Mouse (Mus musculus) kidney, embryonic 14.5 days (tissue): Measurements from ENCODE around the gene Gabarapl1. TPM values are rescaled to one million over a fixed set of nuclear protein-coding genes. Genes with fewer than 3 reads are reported as not detected.

ENCODE experiments used
- ATAC-seq: fragments of 200-750 bp; cut with Nextera tagmentation; 2 replicates; pipeline ENCODE4 v1.8.0; 2017; ENCODE audit warnings: moderate number of reproducible peaks, mild to moderate bottlenecking, moderate TSS enrichment, moderate library complexity; ENCODE audit not compliant: low FRiP score, low TSS enrichment
- H3K27ac ChIP-seq: fragments of 300-500 bp; sonication (generic); 2 replicates; pipeline ENCODE4 v1.5.1; 2014; ENCODE audit warnings: low read depth, mild to moderate bottlenecking, low read length, moderate library complexity, mixed read lengths
- H3K27me3 ChIP-seq: fragments of 300-500 bp; sonication (generic); 2 replicates; pipeline ENCODE4 v1.6.1; 2014; ENCODE audit warnings: mild to moderate bottlenecking, low read length; ENCODE audit not compliant: control insufficient read depth, insufficient read depth
- H3K36me3 ChIP-seq: fragments of 300-500 bp; sonication (generic); 2 replicates; pipeline ENCODE4 v1.6.1; 2014; ENCODE audit warnings: low read length, mixed read lengths; ENCODE audit not compliant: control insufficient read depth, insufficient read depth
- H3K4me1 ChIP-seq: fragments of 300-500 bp; sonication (generic); 2 replicates; pipeline ENCODE4 v1.6.1; 2014; ENCODE audit warnings: low read length, mixed read lengths; ENCODE audit not compliant: control insufficient read depth, insufficient read depth
- H3K4me2 ChIP-seq: fragments of 300-500 bp; sonication (generic); replicated peaks from 2 replicates; pipeline ENCODE4 v1.6.1; 2014; ENCODE audit warnings: low read depth, mild to moderate bottlenecking, low read length
- H3K4me3 ChIP-seq: fragments of 300-500 bp; sonication (generic); 2 replicates; pipeline ENCODE4 v1.5.1; 2014; ENCODE audit warnings: mild to moderate bottlenecking, low read length
- H3K9ac ChIP-seq: fragments of 300-500 bp; sonication (generic); 2 replicates; pipeline ENCODE4 v1.6.1; 2014; ENCODE audit warnings: low read depth, mild to moderate bottlenecking, low read length, moderate library complexity
- H3K9me3 ChIP-seq: fragments of 300-500 bp; sonication (generic); 2 replicates; pipeline ENCODE4 v1.6.1; 2016; ENCODE audit warnings: low read length; ENCODE audit not compliant: control insufficient read depth
- WGBS: fragments of 180-500 bp; shearing (Covaris S2); extraction: QIAGEN DNeasy Blood & Tissue Kit; methylation state at CpG from one replicate; pipeline ENCODE4 v1.1.7; 2014; 5-methylcytosine and 5-hydroxymethylcytosine counted together
- polyA plus RNA-seq: library from polyadenylated mRNA; unstranded; fragments of >200 nt; fragmentation: Nextera tagmentation; extraction: Ambion mirVana; gene quantifications from 2 replicates; pipeline ENCODE4 v1.2.1, GENCODE M21; 2014

The Gabarapl1 gene
- polyA plus RNA-seq, 1 experiment from 2014 or later = 16.7 TPM

DNA sequence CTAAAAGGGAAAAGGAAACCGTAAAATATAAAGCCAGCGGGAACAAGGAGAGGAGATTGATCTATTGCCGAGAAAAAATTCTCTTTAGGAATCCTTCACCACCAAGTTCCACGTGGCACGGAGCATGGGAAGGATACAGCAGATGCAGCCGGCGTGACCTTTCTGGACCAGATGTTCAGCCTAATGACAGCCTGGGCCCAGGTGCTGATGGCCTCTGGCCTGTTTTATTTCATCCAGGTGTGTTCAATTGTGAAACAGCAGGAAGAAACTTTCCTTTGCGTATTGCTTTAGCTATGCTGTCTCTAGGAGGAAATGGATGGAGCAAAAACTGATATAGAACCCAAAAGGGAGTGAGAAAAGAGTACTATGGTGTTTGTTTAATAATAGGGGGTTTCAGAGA, 20.1 kb upstream of the Gabarapl1 start:
- WGBS = 40% methylated on average over 8 of the region's 8 CpGs
- peak overlapping the region; percentile 33; the same call in 1 of the 2 replicates for H3K27ac ChIP-seq

DNA sequence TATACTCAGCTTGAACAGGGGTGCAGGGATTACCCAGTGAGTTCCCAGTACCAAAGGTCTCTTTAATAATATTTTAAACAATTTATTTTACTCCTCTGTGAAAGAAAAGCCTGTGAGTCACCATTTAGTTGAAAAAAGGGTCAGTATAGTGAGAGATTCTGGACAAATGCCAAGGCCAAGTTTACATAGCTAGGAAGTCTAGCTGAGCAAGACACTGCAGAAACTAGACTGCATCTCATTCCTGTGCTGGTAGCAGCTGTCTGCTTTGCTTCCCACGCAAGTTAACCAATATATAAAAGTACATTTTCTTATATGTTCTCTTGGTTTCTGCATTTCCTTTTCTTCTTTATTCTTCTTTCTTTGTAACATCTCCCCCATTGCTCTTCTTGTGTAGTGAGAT, 19.6 kb upstream of the Gabarapl1 start:
- no peak for ATAC-seq
- no peaks in the 10 kb centered on the region for H3K9me3 ChIP-seq
- H3K4me2 ChIP-seq = no peak overlapping the region
- no peak overlapping the region for H3K4me3 ChIP-seq
- 48% methylated on average over 1 of the region's 1 CpGs for WGBS
- H3K27ac ChIP-seq = no peak overlapping the region; the same call in 1 of the 2 replicates
- H3K36me3 ChIP-seq = no peaks in the 10 kb centered on the region
- no peak overlapping the region for H3K9ac ChIP-seq
- H3K4me1 ChIP-seq = peaks cover 12% of the 10 kb centered on the region; the same call in 1 of the 2 replicates
- no peaks in the 10 kb centered on the region for H3K27me3 ChIP-seq

More for the DNA sequence above, 20.1 kb upstream of the Gabarapl1 start:
- H3K4me1 ChIP-seq = peaks cover 12% of the 10 kb centered on the region; the same call in 1 of the 2 replicates
- no peaks in the 10 kb centered on the region for H3K36me3 ChIP-seq
- H3K9ac ChIP-seq = 0 out of 2 replicates have a peak overlapping the region, but pooled peaks have one; percentile 19
- no peaks in the 10 kb centered on the region for H3K9me3 ChIP-seq
- ATAC-seq = no peak
- H3K4me3 ChIP-seq = no peak overlapping the region
- H3K4me2 ChIP-seq = no peak overlapping the region; the same call in 1 of the 2 replicates
- H3K27me3 ChIP-seq = no peaks in the 10 kb centered on the region

DNA sequence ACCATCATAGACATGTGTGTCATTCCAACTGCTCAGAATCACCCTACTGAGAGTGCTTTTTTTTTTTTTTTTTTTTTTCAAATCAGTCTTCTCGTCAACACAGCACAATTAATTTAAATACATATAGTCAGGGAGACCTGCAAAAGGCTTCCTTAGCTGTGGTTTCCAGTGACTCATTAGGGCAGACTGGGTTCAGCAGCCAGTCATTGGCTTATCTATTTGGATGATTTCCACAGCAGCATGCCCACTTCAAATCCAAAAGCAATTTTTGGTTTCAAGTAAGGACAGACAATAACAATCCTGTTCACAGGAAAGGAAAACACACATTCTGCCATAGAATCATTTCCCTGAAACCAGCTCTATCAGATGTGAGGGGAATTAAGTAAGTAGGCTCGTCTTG, 18.6 kb upstream of the Gabarapl1 start:
- H3K9ac ChIP-seq = no peak overlapping the region
- H3K4me3 ChIP-seq = no peak overlapping the region
- peaks cover 12% of the 10 kb centered on the region; the same call in 1 of the 2 replicates for H3K4me1 ChIP-seq
- ATAC-seq = no peak
- H3K36me3 ChIP-seq = no peaks in the 10 kb centered on the region
- WGBS = 75% methylated on average over 2 of the region's 2 CpGs
- no peaks in the 10 kb centered on the region for H3K9me3 ChIP-seq
- no peaks in the 10 kb centered on the region for H3K27me3 ChIP-seq
- no peak overlapping the region for H3K4me2 ChIP-seq
- no peak overlapping the region for H3K27ac ChIP-seq

DNA sequence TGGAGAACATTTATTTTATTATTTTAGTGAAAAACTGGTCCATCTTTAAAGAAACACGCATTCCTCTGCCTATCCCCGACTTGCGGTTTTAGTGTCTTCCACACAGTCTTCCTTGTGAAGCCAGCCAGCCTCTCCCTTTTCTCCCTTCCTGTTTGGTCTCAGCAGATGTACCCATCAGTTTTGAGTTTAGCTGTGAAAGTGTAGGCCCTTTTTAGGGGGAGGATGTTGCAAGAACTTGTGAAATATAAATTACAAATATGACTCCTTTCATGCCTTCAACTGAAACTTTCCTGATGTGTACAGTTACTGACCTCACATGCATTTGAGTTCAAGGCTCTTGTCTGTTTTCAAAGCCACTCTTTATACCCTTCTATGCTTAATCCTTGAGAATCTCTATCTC, 17.9 kb upstream of the Gabarapl1 start:
- Histone ChIP-seq H3K9me3 (no peaks in the 10 kb centered on the region), H3K9ac (no peak overlapping the region), H3K27ac (no peak overlapping the region), H3K4me3 (no peak overlapping the region), H3K27me3 (no peaks in the 10 kb centered on the region), H3K4me2 (no peak overlapping the region), H3K36me3 (no peaks in the 10 kb centered on the region), H3K4me1 (peaks cover 12% of the 10 kb centered on the region; the same call in 1 of the 2 replicates)
- 79% methylated on average over 3 of the region's 3 CpGs for WGBS
- ATAC-seq = no peak

DNA sequence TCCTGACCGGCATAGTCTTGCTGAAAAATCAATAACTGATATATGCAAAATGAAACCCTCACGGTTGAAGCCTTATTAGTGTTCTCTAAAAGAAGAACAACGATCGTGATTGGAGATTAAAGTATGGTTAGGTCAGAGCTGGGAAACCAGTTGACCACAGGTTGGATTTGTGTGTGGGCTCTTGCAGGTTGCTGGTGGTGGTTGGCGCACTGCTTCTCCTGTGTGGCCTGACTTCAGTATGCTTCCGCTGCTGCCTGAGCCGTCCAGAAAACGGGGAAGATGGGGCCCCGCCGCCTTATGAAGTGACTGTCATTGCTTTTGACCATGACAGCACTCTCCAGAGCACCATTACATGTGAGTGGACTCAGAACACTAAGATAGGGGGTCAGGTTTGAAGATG, 16.6 kb upstream of the Gabarapl1 start:
- H3K36me3 ChIP-seq = no peaks in the 10 kb centered on the region
- 91% methylated on average over 10 of the region's 10 CpGs for WGBS
- no peaks in the 10 kb centered on the region for H3K9me3 ChIP-seq
- H3K4me2 ChIP-seq = no peak overlapping the region
- ATAC-seq = no peak
- no peak overlapping the region for H3K4me3 ChIP-seq
- no peak overlapping the region for H3K9ac ChIP-seq
- peaks cover 12% of the 10 kb centered on the region; the same call in 1 of the 2 replicates for H3K4me1 ChIP-seq
- no peaks in the 10 kb centered on the region for H3K27me3 ChIP-seq
- no peak overlapping the region for H3K27ac ChIP-seq

DNA sequence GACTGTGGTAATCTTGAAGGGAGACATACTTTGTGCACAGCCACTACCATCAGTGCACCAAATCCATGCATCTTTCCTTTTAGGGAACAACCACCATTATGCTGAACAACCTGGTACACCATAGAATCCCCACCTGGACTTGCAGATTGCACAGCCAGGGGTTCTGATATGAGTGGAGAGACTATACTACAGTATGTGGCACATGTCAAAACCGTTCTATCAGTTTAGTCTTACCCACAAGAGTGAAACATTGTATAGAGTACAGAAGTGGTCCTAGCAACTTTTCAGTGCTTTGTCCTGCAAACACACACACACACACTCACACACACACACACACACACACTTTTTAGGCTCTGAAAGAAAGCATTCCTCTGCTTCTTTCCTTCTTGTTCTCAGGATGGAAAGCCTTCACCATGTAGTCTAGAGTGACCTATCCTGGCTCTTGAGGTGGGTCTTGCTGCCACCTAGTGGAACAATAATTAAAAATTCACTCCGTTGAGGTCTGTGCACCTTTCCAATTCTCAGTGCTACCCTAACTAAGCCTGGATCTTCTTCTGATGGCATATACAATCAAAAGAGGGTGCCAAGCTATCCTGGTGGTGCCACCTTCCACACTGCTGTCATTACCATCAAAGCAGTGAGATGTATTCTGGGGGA, 15.1 kb upstream of the Gabarapl1 start:
- Histone ChIP-seq H3K27me3 (no peaks in the 10 kb centered on the region), H3K9me3 (no peaks in the 10 kb centered on the region), H3K4me3 (no peak overlapping the region), H3K4me1 (peaks cover 4% of the 10 kb centered on the region; the same call in 1 of the 2 replicates), H3K27ac (no peak overlapping the region), H3K36me3 (no peaks in the 10 kb centered on the region), H3K9ac (no peak overlapping the region), H3K4me2 (no peak overlapping the region)
- WGBS = 50% methylated on average over 2 of the region's 2 CpGs
- ATAC-seq = peak; percentile 89

DNA sequence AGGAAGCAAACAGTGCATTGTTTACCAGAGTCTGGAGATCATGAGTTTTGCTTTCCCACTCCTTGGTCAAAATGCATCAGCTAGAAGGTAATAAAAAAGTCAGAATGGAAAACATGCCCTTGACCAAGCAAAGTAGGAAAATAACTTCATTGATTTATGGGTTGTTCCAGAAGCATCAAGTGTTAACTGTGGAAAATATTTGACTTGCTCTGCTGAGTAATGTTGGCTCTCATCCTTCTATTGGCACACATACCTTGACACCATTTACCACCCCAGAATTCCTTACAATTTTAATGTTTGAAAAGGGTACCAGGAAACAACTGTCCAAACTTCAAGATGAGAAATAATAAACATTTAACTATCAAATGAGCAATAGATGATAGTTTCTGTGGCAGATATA, 6.9 kb upstream of the Gabarapl1 start:
- no peaks in the 10 kb centered on the region for H3K27me3 ChIP-seq
- no peak overlapping the region for H3K9ac ChIP-seq
- no peak overlapping the region for H3K4me3 ChIP-seq
- no peak overlapping the region for H3K4me2 ChIP-seq
- no peaks in the 10 kb centered on the region for H3K9me3 ChIP-seq
- no peak overlapping the region for H3K27ac ChIP-seq
- ATAC-seq = no peak
- H3K36me3 ChIP-seq = no peaks in the 10 kb centered on the region
- no peaks in the 10 kb centered on the region for H3K4me1 ChIP-seq

DNA sequence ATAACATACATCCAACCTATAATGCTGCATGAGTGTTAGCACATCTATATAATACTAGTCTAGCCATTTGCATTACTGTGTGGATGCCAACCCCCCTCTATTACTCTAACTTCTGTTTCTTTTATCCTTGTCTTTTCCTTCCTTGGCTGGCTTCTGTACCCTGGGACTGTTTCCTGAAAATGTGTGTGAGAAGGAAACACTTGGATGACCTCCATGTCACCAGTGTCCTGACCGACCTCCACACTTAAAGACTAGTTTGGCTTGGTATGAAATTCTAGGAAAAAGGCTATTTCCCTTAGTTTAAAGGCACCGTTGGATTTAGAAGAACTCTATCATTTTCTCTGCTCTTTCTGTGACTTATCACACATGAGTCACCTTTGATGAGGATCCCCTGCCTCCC, 5.5 kb upstream of the Gabarapl1 start:
- Histone ChIP-seq H3K4me2 (no peak overlapping the region), H3K4me1 (0 out of 2 replicates have a peak, but pooled peaks cover 3% of the 10 kb centered on the region), H3K27ac (no peak overlapping the region), H3K27me3 (no peaks in the 10 kb centered on the region), H3K9ac (no peak overlapping the region), H3K36me3 (no peaks in the 10 kb centered on the region), H3K4me3 (no peak overlapping the region), H3K9me3 (no peaks in the 10 kb centered on the region)
- no peak for ATAC-seq
- 70% methylated on average over 2 of the region's 2 CpGs for WGBS

DNA sequence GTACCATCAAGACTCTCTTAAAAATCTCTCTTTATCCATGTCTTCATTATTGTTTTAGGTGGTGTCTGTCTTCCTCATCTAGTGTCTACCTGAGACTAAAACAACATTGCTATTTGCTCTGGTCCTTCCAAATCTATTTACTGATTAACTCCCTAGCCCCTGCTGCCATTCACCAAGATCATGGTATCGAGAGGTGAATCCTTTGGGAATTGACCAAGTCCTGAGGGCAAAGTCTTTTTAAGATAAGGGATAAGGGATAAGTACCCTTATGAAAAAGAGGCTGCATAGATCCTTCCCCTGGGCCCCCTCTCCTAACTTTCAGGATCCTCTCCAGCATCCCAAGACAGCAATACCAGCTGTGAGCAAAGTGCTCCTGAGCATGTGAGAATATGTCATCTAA, 3.4 kb upstream of the Gabarapl1 start:
- H3K4me3 ChIP-seq = no peak overlapping the region
- H3K4me2 ChIP-seq = no peak overlapping the region
- no peaks in the 10 kb centered on the region for H3K27me3 ChIP-seq
- ATAC-seq = no peak
- H3K27ac ChIP-seq = no peak overlapping the region
- no peak overlapping the region for H3K9ac ChIP-seq
- H3K4me1 ChIP-seq = peaks cover 11% of the 10 kb centered on the region; the same call in 1 of the 2 replicates
- WGBS = 71% methylated on average over 1 of the region's 1 CpGs
- no peaks in the 10 kb centered on the region for H3K9me3 ChIP-seq
- H3K36me3 ChIP-seq = no peaks in the 10 kb centered on the region
